Mouse (Mus musculus): ENCODE data around the gene Cyp2d22. TPM values are rescaled to one million over a fixed set of nuclear protein-coding genes. Genes with fewer than 3 reads are reported as not detected.
"Not testable (repeated sequence)": the region's sequence is repeated elsewhere in the genome, so short reads cannot be mapped to it uniquely, and the experiment has no call there.

Cyp2d22 gene
- polyA plus RNA-seq, 1 experiment: 5.2 TPM

GRCm38 (mm10) chr15:82372991-82373390 is 7.1 kb downstream of the Cyp2d22 start:
- no peaks in the 10 kb centered on the region; the same call in 1 of the 2 replicates for H3K4me1 ChIP-seq (ENCODE audit: control insufficient read depth, insufficient read depth, low read length)
- 73% methylated on average over 5 of the region's 5 CpGs for WGBS
- no peak overlapping the region for H3K4me3 ChIP-seq (replicated peaks; ENCODE audit: control insufficient read depth, low read depth, low read length)
- TF ChIP-seq POLR2A (IDR thresholded peaks at IDR 0.05; ENCODE audit: borderline replicate concordance, control insufficient read depth, low read depth, low read length): no peak
- no peak for TF ChIP-seq CTCF (IDR thresholded peaks at IDR 0.05; ENCODE audit: control insufficient read depth, insufficient read depth, low read length)
- H3K27ac ChIP-seq (ENCODE audit: control insufficient read depth, insufficient read depth, low read depth, low read length, poor library complexity): no peak overlapping the region

GRCm38 (mm10) chr15:82372446-82372845 is 7.6 kb downstream of the Cyp2d22 start:
- Histone ChIP-seq H3K4me1 (ENCODE audit: control insufficient read depth, insufficient read depth, low read length) (no peaks in the 10 kb centered on the region; the same call in 1 of the 2 replicates), H3K27ac (ENCODE audit: control insufficient read depth, insufficient read depth, low read depth, low read length, poor library complexity) (no peak overlapping the region), H3K4me3 (replicated peaks; ENCODE audit: control insufficient read depth, low read depth, low read length) (no peak overlapping the region)
- 82% methylated on average over 6 of the region's 6 CpGs for WGBS
- no peak for TF ChIP-seq POLR2A (IDR thresholded peaks at IDR 0.05; ENCODE audit: borderline replicate concordance, control insufficient read depth, low read depth, low read length)
- no peak for TF ChIP-seq CTCF (IDR thresholded peaks at IDR 0.05; ENCODE audit: control insufficient read depth, insufficient read depth, low read length)

GRCm38 (mm10) chr15:82368851-82369250 is 11.2 kb downstream of the Cyp2d22 start:
- TF ChIP-seq POLR2A (IDR thresholded peaks at IDR 0.05; ENCODE audit: borderline replicate concordance, control insufficient read depth, low read depth, low read length) (no peak), CTCF (IDR thresholded peaks at IDR 0.05; ENCODE audit: control insufficient read depth, insufficient read depth, low read length) (no peak)
- no peak overlapping the region for H3K27ac ChIP-seq (ENCODE audit: control insufficient read depth, insufficient read depth, low read depth, low read length, poor library complexity)
- no peak overlapping the region for H3K4me3 ChIP-seq (replicated peaks; ENCODE audit: control insufficient read depth, low read depth, low read length)
- 68% methylated on average over 1 of the region's 1 CpGs for WGBS
- no peaks in the 10 kb centered on the region; the same call in 1 of the 2 replicates for H3K4me1 ChIP-seq (ENCODE audit: control insufficient read depth, insufficient read depth, low read length)

- Histone ChIP-seq H3K4me3 (replicated peaks; ENCODE audit: control insufficient read depth, low read depth, low read length) (no peak overlapping the region), H3K4me1 (ENCODE audit: control insufficient read depth, insufficient read depth, low read length) (no peaks in the 10 kb centered on the region; the same call in 1 of the 2 replicates), H3K27ac (ENCODE audit: control insufficient read depth, insufficient read depth, low read depth, low read length, poor library complexity) (no peak overlapping the region)
- 79% methylated on average over 4 of the region's 4 CpGs for WGBS
- no peak for TF ChIP-seq POLR2A (IDR thresholded peaks at IDR 0.05; ENCODE audit: borderline replicate concordance, control insufficient read depth, low read depth, low read length)
- no peak for TF ChIP-seq CTCF (IDR thresholded peaks at IDR 0.05; ENCODE audit: control insufficient read depth, insufficient read depth, low read length)
These were observed 11.9 kb downstream of the Cyp2d22 start for GRCm38 (mm10) chr15:82368146-82368545.

GRCm38 (mm10) chr15:82364561-82364960 is 15.5 kb downstream of the Cyp2d22 start:
- WGBS: 2% methylated on average over 7 of the region's 9 CpGs
- not testable (repeated sequence) for H3K4me1 ChIP-seq (ENCODE audit: control insufficient read depth, insufficient read depth, low read length); H3K27ac ChIP-seq (ENCODE audit: control insufficient read depth, insufficient read depth, low read depth, low read length, poor library complexity); H3K4me3 ChIP-seq (replicated peaks; ENCODE audit: control insufficient read depth, low read depth, low read length)

GRCm38 (mm10) chr15:82363801-82364200 is 16.3 kb downstream of the Cyp2d22 start:
- H3K4me1 ChIP-seq (ENCODE audit: control insufficient read depth, insufficient read depth, low read length): not testable (repeated sequence)
- WGBS: 40% methylated on average over 9 of the region's 12 CpGs

GRCm38 (mm10) chr15:82362234-82362633 is 17.8 kb downstream of the Cyp2d22 start:
- TF ChIP-seq POLR2A (IDR thresholded peaks at IDR 0.05; ENCODE audit: borderline replicate concordance, control insufficient read depth, low read depth, low read length) (no peak), CTCF (IDR thresholded peaks at IDR 0.05; ENCODE audit: control insufficient read depth, insufficient read depth, low read length) (no peak)
- Histone ChIP-seq H3K27ac (ENCODE audit: control insufficient read depth, insufficient read depth, low read depth, low read length, poor library complexity) (no peak overlapping the region), H3K4me3 (replicated peaks; ENCODE audit: control insufficient read depth, low read depth, low read length) (no peak overlapping the region), H3K4me1 (ENCODE audit: control insufficient read depth, insufficient read depth, low read length) (no peaks in the 10 kb centered on the region)
- 74% methylated on average over 4 of the region's 4 CpGs for WGBS

More at GRCm38 (mm10) chr15:82363801-82364200, 16.3 kb downstream of the Cyp2d22 start:
- not testable (repeated sequence) for H3K4me3 ChIP-seq (replicated peaks; ENCODE audit: control insufficient read depth, low read depth, low read length); H3K27ac ChIP-seq (ENCODE audit: control insufficient read depth, insufficient read depth, low read depth, low read length, poor library complexity)

GRCm38 (mm10) chr15:82361459-82362018 is 18.5 kb downstream of the Cyp2d22 start:
- H3K27ac ChIP-seq (ENCODE audit: control insufficient read depth, insufficient read depth, low read depth, low read length, poor library complexity): no peak overlapping the region
- 74% methylated on average over 11 of the region's 11 CpGs for WGBS
- TF ChIP-seq CTCF (IDR thresholded peaks at IDR 0.05; ENCODE audit: control insufficient read depth, insufficient read depth, low read length) (peak; percentile 26; the same call in 1 of the 2 replicates), POLR2A (IDR thresholded peaks at IDR 0.05; ENCODE audit: borderline replicate concordance, control insufficient read depth, low read depth, low read length) (no peak)
- H3K4me1 ChIP-seq (ENCODE audit: control insufficient read depth, insufficient read depth, low read length): no peaks in the 10 kb centered on the region
- H3K4me3 ChIP-seq (replicated peaks; ENCODE audit: control insufficient read depth, low read depth, low read length): no peak overlapping the region

Data from bone marrow, adult 2 months (tissue).